Mouse (Mus musculus) hindbrain, embryonic 11.5 days (tissue): ENCODE measurements around the gene Ndufc2. TPM values are rescaled to one million over a fixed set of nuclear protein-coding genes. Genes with fewer than 3 reads are reported as not detected.

Source experiments
- ATAC-seq: fragments of 200-750 bp; cut with Nextera tagmentation; 2 replicates; pipeline ENCODE4 v1.8.0; 2017; ENCODE audit warnings: mild to moderate bottlenecking, moderate TSS enrichment, moderate library complexity; ENCODE audit not compliant: low FRiP score
- DNase-seq: peaks from one replicate; pipeline ENCODE4 v3.0.0-alpha.2; 2015; ENCODE audit warnings: low spot score
- H3K27ac ChIP-seq: fragments of 300-500 bp; sonication (generic); 2 replicates; pipeline ENCODE4 v1.5.1; 2014; ENCODE audit warnings: mild to moderate bottlenecking, low read depth, low read length
- H3K27me3 ChIP-seq: fragments of 300-500 bp; sonication (generic); 2 replicates; pipeline ENCODE4 v1.6.1; 2014; ENCODE audit warnings: mild to moderate bottlenecking, low read length, moderate library complexity, mixed read lengths; ENCODE audit not compliant: control insufficient read depth, insufficient read depth
- H3K36me3 ChIP-seq: fragments of 300-500 bp; sonication (generic); 2 replicates; pipeline ENCODE4 v1.6.1; 2014; ENCODE audit warnings: mild to moderate bottlenecking, low read length, moderate library complexity, mixed read lengths; ENCODE audit not compliant: control insufficient read depth, insufficient read depth
- H3K4me1 ChIP-seq: fragments of 300-500 bp; sonication (generic); replicated peaks from 2 replicates; pipeline ENCODE4 v1.6.1; 2014; ENCODE audit warnings: low read length, mixed read lengths; ENCODE audit not compliant: control insufficient read depth, insufficient read depth
- H3K4me2 ChIP-seq: fragments of 300-500 bp; sonication (generic); replicated peaks from 2 replicates; pipeline ENCODE4 v1.6.1; 2014; ENCODE audit warnings: mild to moderate bottlenecking, low read depth, low read length
- H3K4me3 ChIP-seq: fragments of 300-500 bp; sonication (generic); 2 replicates; pipeline ENCODE4 v1.5.1; 2014; ENCODE audit warnings: low read depth, low read length
- H3K9ac ChIP-seq: fragments of 300-500 bp; sonication (generic); 2 replicates; pipeline ENCODE4 v1.6.1; 2014; ENCODE audit warnings: low read depth, low read length
- H3K9me3 ChIP-seq: fragments of 300-500 bp; sonication (generic); 2 replicates; pipeline ENCODE4 v1.6.1; 2016; ENCODE audit warnings: low read length; ENCODE audit not compliant: control insufficient read depth
- WGBS: fragments of 180-500 bp; shearing (Covaris S2); extraction: QIAGEN DNeasy Blood & Tissue Kit; methylation state at CpG from one replicate; pipeline ENCODE4 v1.1.7; 2014; 5-methylcytosine and 5-hydroxymethylcytosine counted together
- polyA plus RNA-seq: library from polyadenylated mRNA; unstranded; fragments of >200 nt; fragmentation: Nextera tagmentation; extraction: Ambion mirVana; gene quantifications from 2 replicates; pipeline ENCODE4 v1.2.1, GENCODE M21; 2014

Ndufc2 gene
- polyA plus RNA-seq, 1 experiment from 2014 or later, result 352 TPM

DNA sequence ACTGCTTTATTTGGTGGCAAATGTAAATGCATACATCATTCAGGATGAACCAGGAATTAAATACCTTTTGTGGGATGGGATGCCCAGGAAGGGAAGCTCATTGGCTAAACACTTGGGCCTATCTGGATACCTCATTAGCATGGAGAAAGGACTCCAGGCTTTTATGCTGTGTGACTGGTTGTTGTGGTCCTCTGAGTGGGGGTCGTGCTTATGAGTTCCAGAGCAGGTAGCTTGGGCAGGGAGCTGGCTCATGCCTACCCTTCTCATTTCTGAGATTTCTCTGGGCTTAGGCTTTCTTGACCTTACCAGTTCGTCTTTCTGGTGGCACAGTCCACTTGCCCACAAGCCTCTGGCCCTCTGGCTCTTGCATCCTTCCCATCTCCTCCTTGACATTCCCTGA is 5.4 kb upstream of the Ndufc2 start:
- Histone ChIP-seq H3K36me3 (no peaks in the 10 kb centered on the region; the same call in 1 of the 2 replicates), H3K4me3 (no peak overlapping the region), H3K4me1 (no peaks in the 10 kb centered on the region), H3K27ac (no peak overlapping the region), H3K27me3 (no peaks in the 10 kb centered on the region), H3K9me3 (no peaks in the 10 kb centered on the region), H3K9ac (no peak overlapping the region), H3K4me2 (no peak overlapping the region)
- no peak for DNase-seq
- WGBS, result 82% methylated on average over 2 of the region's 2 CpGs
- ATAC-seq, result no peak

DNA sequence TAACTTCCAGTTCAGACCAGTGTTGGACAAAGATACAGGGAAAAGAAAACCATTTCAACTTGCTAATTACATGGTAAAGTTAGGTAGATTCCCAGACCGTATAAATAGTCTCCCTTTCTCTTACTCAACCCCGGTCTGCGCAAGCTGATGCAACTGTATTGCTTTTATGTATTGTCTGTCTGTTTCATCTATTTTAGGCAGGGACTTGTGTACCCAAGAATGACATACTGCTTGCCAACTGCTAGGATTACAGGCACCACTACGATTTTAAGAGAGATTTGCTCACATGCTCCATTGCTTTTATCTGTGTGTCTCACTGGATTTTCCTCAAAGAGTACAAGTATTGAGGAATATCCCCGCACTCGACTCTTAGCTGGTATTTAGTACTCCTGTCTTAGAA is 860 bp upstream of the Ndufc2 start:
- Histone ChIP-seq H3K9me3 (no peaks in the 10 kb centered on the region), H3K4me3 (no peak overlapping the region), H3K9ac (no peak overlapping the region), H3K36me3 (no peaks in the 10 kb centered on the region), H3K4me2 (no peak overlapping the region), H3K4me1 (no peaks in the 10 kb centered on the region), H3K27ac (no peak overlapping the region), H3K27me3 (no peaks in the 10 kb centered on the region)
- ATAC-seq (no peak), DNase-seq (no peak)
- 91% methylated on average over 6 of the region's 6 CpGs for WGBS

DNA sequence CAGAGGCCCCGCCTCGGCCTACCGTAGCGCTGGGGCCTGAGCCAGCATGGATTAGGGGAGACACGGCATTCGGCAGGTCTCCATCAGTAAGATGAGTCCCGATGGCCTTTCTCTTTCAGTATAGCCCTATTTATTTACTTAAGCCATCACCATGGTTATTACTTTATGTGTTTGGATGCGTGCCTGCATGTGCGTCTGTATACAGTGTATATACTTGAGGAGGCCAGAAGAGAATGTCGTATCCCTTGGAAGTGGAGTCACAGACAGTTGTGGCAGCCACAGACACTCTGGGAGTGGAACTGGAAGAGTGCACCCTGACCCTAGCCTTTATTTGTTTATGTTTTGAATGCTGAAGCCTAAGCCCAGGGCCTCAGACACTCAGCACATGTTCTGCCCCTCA is 7.3 kb downstream of the Ndufc2 start:
- no peak overlapping the region for H3K9ac ChIP-seq
- no peak overlapping the region for H3K27ac ChIP-seq
- no peaks in the 10 kb centered on the region for H3K9me3 ChIP-seq
- no peaks in the 10 kb centered on the region for H3K36me3 ChIP-seq
- no peaks in the 10 kb centered on the region for H3K4me1 ChIP-seq
- H3K4me2 ChIP-seq, result no peak overlapping the region
- DNase-seq, result no peak
- no peak overlapping the region for H3K4me3 ChIP-seq
- WGBS, result 94% methylated on average over 10 of the region's 10 CpGs
- no peaks in the 10 kb centered on the region for H3K27me3 ChIP-seq
- no peak for ATAC-seq

DNA sequence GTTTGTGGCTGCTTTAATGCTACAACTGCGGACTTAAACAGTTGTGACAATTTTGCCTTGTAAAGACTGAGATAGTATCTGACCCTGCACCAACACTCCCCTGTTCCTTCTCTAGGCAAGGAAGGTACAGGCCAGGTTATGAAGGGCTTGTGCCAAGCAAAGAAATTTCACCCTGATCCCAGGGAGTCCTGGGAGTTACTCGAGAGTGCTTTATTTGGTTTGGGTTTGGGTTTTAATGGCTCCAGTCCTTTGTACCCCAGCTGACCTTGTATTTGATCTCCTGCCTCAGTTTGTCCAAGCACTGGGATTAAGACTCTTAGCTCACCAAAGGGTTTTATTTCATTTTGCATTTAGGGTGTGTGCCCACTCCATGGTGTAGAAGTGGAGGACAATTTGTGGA is 11.3 kb downstream of the Ndufc2 start:
- Histone ChIP-seq H3K9me3 (no peaks in the 10 kb centered on the region), H3K4me2 (no peak overlapping the region), H3K36me3 (no peaks in the 10 kb centered on the region), H3K4me3 (no peak overlapping the region), H3K9ac (no peak overlapping the region), H3K27me3 (no peaks in the 10 kb centered on the region), H3K4me1 (no peaks in the 10 kb centered on the region), H3K27ac (no peak overlapping the region)
- WGBS, result 98% methylated on average over 2 of the region's 2 CpGs
- no peak for ATAC-seq
- DNase-seq, result no peak

DNA sequence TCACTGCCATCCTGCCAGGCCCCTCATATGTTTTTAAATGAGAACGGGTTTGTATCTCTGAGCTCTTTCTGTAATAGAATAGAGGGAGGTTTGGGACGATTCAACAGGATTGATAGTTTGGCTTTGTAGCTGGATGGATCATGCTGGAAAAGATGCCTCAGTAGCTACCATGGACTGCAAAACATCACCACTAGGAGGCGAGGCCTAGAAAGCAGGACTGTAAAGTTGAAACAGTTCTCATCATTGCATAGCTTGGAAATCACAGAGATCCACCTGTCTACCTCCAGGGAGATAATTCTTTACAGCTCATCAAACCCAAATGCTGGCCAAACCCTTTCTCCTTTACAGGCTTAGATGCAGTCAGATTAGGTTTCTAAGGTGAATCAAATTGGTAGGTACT is 11.8 kb downstream of the Ndufc2 start:
- WGBS, result 82% methylated on average over 3 of the region's 3 CpGs
- H3K36me3 ChIP-seq, result no peaks in the 10 kb centered on the region

DNA sequence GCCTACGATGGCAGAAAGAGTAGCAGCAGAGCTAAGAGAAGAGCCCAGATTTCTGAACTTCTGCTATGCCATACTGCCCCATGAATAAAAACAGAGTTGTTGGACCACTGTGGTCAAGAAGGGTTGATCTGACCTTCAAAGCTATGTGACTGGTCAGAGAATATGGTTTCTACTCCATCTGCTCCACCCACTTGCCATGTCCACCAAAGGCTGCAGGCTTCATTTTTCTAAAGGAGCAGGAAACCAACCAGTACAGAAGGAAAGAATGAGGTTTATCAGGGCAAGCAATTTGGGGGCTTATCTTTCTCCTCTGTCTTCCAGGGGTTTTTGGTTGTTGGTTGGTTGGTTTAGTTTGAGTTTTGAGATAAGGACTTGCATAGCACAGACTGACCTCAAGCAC is 14.2 kb downstream of the Ndufc2 start:
- no peaks in the 10 kb centered on the region for H3K36me3 ChIP-seq
- DNase-seq (no peak), ATAC-seq (no peak)
- no peaks in the 10 kb centered on the region for H3K27me3 ChIP-seq
- H3K4me3 ChIP-seq, result no peak overlapping the region
- no peak overlapping the region for H3K4me2 ChIP-seq
- 89% methylated on average over 1 of the region's 1 CpGs for WGBS
- no peak overlapping the region for H3K27ac ChIP-seq
- H3K9ac ChIP-seq, result no peak overlapping the region
- H3K9me3 ChIP-seq, result no peaks in the 10 kb centered on the region
- no peaks in the 10 kb centered on the region for H3K4me1 ChIP-seq

More for the DNA sequence above, 11.8 kb downstream of the Ndufc2 start:
- H3K4me2 ChIP-seq, result no peak overlapping the region
- no peak overlapping the region for H3K27ac ChIP-seq
- H3K4me1 ChIP-seq, result no peaks in the 10 kb centered on the region
- ATAC-seq (no peak), DNase-seq (no peak)
- H3K9me3 ChIP-seq, result no peaks in the 10 kb centered on the region
- H3K27me3 ChIP-seq, result no peaks in the 10 kb centered on the region
- H3K9ac ChIP-seq, result no peak overlapping the region
- no peak overlapping the region for H3K4me3 ChIP-seq

DNA sequence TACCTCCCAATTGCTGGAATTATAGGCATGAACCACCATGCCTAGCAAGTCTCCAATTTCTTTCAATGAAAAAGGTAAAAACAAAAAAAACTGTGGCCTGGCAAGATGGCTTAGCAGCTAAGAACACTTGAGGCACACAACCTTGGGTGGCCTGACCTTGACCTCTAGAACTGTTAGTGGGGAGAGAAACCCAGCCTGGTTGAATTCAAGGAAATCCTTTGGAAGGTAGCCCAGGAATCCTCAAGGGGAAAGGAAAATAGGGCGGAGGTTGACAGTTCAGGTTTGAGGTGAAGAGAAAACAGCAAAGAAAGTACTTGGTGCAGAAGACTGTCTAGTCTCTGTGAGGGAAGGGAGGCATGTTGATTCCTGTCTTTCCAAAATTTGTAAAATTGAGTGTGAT is 14.6 kb downstream of the Ndufc2 start:
- WGBS, result 95% methylated on average over 1 of the region's 1 CpGs
- Histone ChIP-seq H3K27me3 (no peaks in the 10 kb centered on the region), H3K27ac (no peak overlapping the region), H3K4me1 (no peaks in the 10 kb centered on the region), H3K9me3 (no peaks in the 10 kb centered on the region), H3K36me3 (no peaks in the 10 kb centered on the region), H3K9ac (no peak overlapping the region), H3K4me2 (no peak overlapping the region), H3K4me3 (no peak overlapping the region)
- no peak for DNase-seq
- ATAC-seq, result no peak

DNA sequence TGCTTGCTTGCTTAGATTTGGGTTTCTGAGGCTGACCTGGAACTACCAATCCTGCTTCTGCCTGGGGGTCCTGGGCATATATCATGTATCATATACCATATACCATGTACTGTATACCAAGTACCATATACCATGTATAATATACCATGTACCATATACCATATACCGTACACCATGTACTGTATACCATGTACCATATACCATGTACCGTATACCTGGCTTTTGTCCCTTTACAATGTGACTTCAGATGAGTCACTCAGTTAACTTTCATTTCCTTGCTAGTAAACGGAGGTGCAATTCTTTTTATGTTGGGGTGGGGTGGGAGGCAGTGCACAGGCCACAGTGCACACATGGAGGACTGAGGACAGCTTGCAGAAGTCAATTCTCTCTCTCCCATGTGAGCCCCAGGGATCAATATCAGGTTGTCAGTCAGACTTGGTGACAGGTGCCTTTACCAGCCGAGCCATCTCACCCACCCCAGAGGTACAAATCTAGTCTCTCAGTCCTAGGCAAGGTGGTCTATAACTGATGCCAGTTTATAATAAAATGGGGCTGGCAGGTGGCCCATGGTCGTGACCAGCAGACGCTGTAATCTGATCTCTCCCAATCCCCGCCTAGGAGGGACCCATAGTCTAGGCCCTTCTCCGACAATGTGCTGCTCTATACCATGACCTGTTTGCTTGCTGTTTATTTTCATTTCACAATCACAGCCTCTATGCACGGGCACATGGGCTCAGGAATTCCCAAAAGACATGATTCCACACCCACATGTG is 15.3 kb downstream of the Ndufc2 start:
- no peak overlapping the region for H3K9ac ChIP-seq
- H3K27me3 ChIP-seq, result no peaks in the 10 kb centered on the region
- no peak overlapping the region for H3K4me2 ChIP-seq
- no peak overlapping the region for H3K4me3 ChIP-seq
- no peaks in the 10 kb centered on the region for H3K4me1 ChIP-seq
- ATAC-seq (no peak), DNase-seq (no peak)
- no peaks in the 10 kb centered on the region for H3K9me3 ChIP-seq
- WGBS, result 74% methylated on average over 9 of the region's 9 CpGs
- H3K36me3 ChIP-seq, result no peaks in the 10 kb centered on the region
- H3K27ac ChIP-seq, result no peak overlapping the region

DNA sequence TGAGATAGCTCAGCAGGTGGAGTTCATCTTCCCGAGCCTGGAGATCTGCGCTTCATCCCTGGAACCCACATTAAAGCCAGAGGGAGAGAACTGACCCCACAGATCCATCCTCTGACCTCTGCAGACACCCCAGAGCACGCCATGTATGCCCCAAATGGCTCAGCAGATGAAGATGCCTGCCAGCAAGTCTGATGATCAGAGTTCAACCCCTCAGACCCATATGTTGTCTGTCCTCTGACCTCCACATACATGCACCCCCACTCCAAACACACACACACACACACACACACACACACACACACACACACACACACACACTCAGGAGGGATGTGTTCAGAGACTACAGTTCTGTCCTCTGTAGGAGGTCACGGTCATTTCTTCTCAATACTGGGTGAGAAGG is 16.7 kb downstream of the Ndufc2 start:
- no peak for DNase-seq
- no peak overlapping the region for H3K9ac ChIP-seq
- no peaks in the 10 kb centered on the region for H3K9me3 ChIP-seq
- no peaks in the 10 kb centered on the region for H3K36me3 ChIP-seq
- H3K27ac ChIP-seq, result no peak overlapping the region
- no peak for ATAC-seq
- no peaks in the 10 kb centered on the region for H3K4me1 ChIP-seq
- no peaks in the 10 kb centered on the region for H3K27me3 ChIP-seq
- 87% methylated on average over 4 of the region's 4 CpGs for WGBS
- no peak overlapping the region for H3K4me2 ChIP-seq
- H3K4me3 ChIP-seq, result no peak overlapping the region
